Mouse (Mus musculus): Measurements from ENCODE around the gene Fam71e1. TPM values are rescaled to one million over a fixed set of nuclear protein-coding genes. Genes with fewer than 3 reads are reported as not detected.

The Fam71e1 gene
- polyA plus RNA-seq, 1 experiment from 2014 or later = 25.3 TPM

- Histone ChIP-seq H3K4me3 (ENCODE audit: low read depth, low read length) (no peak overlapping the region), H3K4me2 (ENCODE audit: low read depth, low read length, severe bottlenecking) (no peak overlapping the region), H3K27ac (ENCODE audit: low read depth, low read length) (no peak overlapping the region), H3K9ac (ENCODE audit: low read length) (no peak overlapping the region), H3K27me3 (ENCODE audit: control insufficient read depth, insufficient read depth, low read length) (no peaks in the 10 kb centered on the region), H3K9me3 (ENCODE audit: control insufficient read depth, low read length) (no peaks in the 10 kb centered on the region), H3K36me3 (ENCODE audit: control insufficient read depth, insufficient read depth, low read length) (peaks cover 3% of the 10 kb centered on the region; the same call in 1 of the 2 replicates), H3K4me1 (replicated peaks; ENCODE audit: control insufficient read depth, insufficient read depth, low read length) (peaks cover 4% of the 10 kb centered on the region; the same call in 1 of the 2 replicates)
- ATAC-seq (replicated peaks; ENCODE audit: low FRiP score) (no peak), DNase-seq (ENCODE audit: low spot score) (no peak)
- WGBS = 97% methylated on average over 11 of the region's 11 CpGs
Observed at GRCm38 (mm10) chr7:44542555-44542954, 46.2 kb downstream of the Fam71e1 start.

GRCm38 (mm10) chr7:44543071-44543470 lies 46.7 kb downstream of the Fam71e1 start:
- ATAC-seq (replicated peaks; ENCODE audit: low FRiP score) (no peak), DNase-seq (ENCODE audit: low spot score) (peak; percentile 44)
- WGBS = 84% methylated on average over 12 of the region's 12 CpGs
- no peaks in the 10 kb centered on the region for H3K27me3 ChIP-seq (ENCODE audit: control insufficient read depth, insufficient read depth, low read length)
- H3K27ac ChIP-seq (ENCODE audit: low read depth, low read length) = no peak overlapping the region
- no peak overlapping the region for H3K4me2 ChIP-seq (ENCODE audit: low read depth, low read length, severe bottlenecking)
- peaks cover 3% of the 10 kb centered on the region; the same call in 1 of the 2 replicates for H3K36me3 ChIP-seq (ENCODE audit: control insufficient read depth, insufficient read depth, low read length)
- no peak overlapping the region for H3K4me3 ChIP-seq (ENCODE audit: low read depth, low read length)
- H3K9me3 ChIP-seq (ENCODE audit: control insufficient read depth, low read length) = no peaks in the 10 kb centered on the region
- H3K9ac ChIP-seq (ENCODE audit: low read length) = no peak overlapping the region
- peaks cover 9% of the 10 kb centered on the region for H3K4me1 ChIP-seq (replicated peaks; ENCODE audit: control insufficient read depth, insufficient read depth, low read length)

GRCm38 (mm10) chr7:44546274-44546673 lies 49.9 kb downstream of the Fam71e1 start:
- no peaks in the 10 kb centered on the region for H3K9me3 ChIP-seq (ENCODE audit: control insufficient read depth, low read length)
- peaks cover 3% of the 10 kb centered on the region; the same call in 1 of the 2 replicates for H3K36me3 ChIP-seq (ENCODE audit: control insufficient read depth, insufficient read depth, low read length)
- no peaks in the 10 kb centered on the region for H3K27me3 ChIP-seq (ENCODE audit: control insufficient read depth, insufficient read depth, low read length)
- H3K4me1 ChIP-seq (replicated peaks; ENCODE audit: control insufficient read depth, insufficient read depth, low read length) = peaks cover 9% of the 10 kb centered on the region
- no peak for ATAC-seq (replicated peaks; ENCODE audit: low FRiP score)
- WGBS = 98% methylated on average over 3 of the region's 3 CpGs
- H3K9ac ChIP-seq (ENCODE audit: low read length) = no peak overlapping the region
- no peak overlapping the region for H3K27ac ChIP-seq (ENCODE audit: low read depth, low read length)
- H3K4me3 ChIP-seq (ENCODE audit: low read depth, low read length) = no peak overlapping the region
- H3K4me2 ChIP-seq (ENCODE audit: low read depth, low read length, severe bottlenecking) = no peak overlapping the region
- no peak for DNase-seq (ENCODE audit: low spot score)

GRCm38 (mm10) chr7:44547041-44547440 lies 50.7 kb downstream of the Fam71e1 start:
- peak overlapping the region; percentile 70; the same call in 1 of the 2 replicates for H3K4me2 ChIP-seq (ENCODE audit: low read depth, low read length, severe bottlenecking)
- H3K9me3 ChIP-seq (ENCODE audit: control insufficient read depth, low read length) = no peaks in the 10 kb centered on the region
- peaks cover 9% of the 10 kb centered on the region for H3K4me1 ChIP-seq (replicated peaks; ENCODE audit: control insufficient read depth, insufficient read depth, low read length)
- H3K4me3 ChIP-seq (ENCODE audit: low read depth, low read length) = no peak overlapping the region
- ATAC-seq (replicated peaks; ENCODE audit: low FRiP score) (no peak), DNase-seq (ENCODE audit: low spot score) (no peak)
- H3K9ac ChIP-seq (ENCODE audit: low read length) = peak overlapping the region; percentile 73; the same call in 1 of the 2 replicates
- no peak overlapping the region for H3K27ac ChIP-seq (ENCODE audit: low read depth, low read length)
- no peaks in the 10 kb centered on the region for H3K27me3 ChIP-seq (ENCODE audit: control insufficient read depth, insufficient read depth, low read length)
- no peaks in the 10 kb centered on the region; the same call in 1 of the 2 replicates for H3K36me3 ChIP-seq (ENCODE audit: control insufficient read depth, insufficient read depth, low read length)
- 95% methylated on average over 13 of the region's 13 CpGs for WGBS

GRCm38 (mm10) chr7:44547725-44548124 lies 51.3 kb downstream of the Fam71e1 start:
- DNase-seq (ENCODE audit: low spot score) (peak; percentile 50), ATAC-seq (replicated peaks; ENCODE audit: low FRiP score) (no peak)
- Histone ChIP-seq H3K9ac (ENCODE audit: low read length) (peak overlapping the region; percentile 73), H3K4me2 (ENCODE audit: low read depth, low read length, severe bottlenecking) (peak overlapping the region; percentile 70), H3K27me3 (ENCODE audit: control insufficient read depth, insufficient read depth, low read length) (no peaks in the 10 kb centered on the region), H3K9me3 (ENCODE audit: control insufficient read depth, low read length) (no peaks in the 10 kb centered on the region), H3K36me3 (ENCODE audit: control insufficient read depth, insufficient read depth, low read length) (no peaks in the 10 kb centered on the region; the same call in 1 of the 2 replicates), H3K4me3 (ENCODE audit: low read depth, low read length) (peak overlapping the region; percentile 61), H3K27ac (ENCODE audit: low read depth, low read length) (no peak overlapping the region), H3K4me1 (replicated peaks; ENCODE audit: control insufficient read depth, insufficient read depth, low read length) (peaks cover 9% of the 10 kb centered on the region)
- WGBS = 29% methylated on average over 5 of the region's 5 CpGs

- Histone ChIP-seq H3K9ac (ENCODE audit: low read length) (peak within 1 kb of the TSS; percentile 73), H3K27ac (ENCODE audit: low read depth, low read length) (0 out of 2 replicates have a peak within 1 kb of the TSS, but pooled peaks have one; percentile 39), H3K9me3 (ENCODE audit: control insufficient read depth, low read length) (no peaks in the 10 kb centered on the region), H3K4me1 (replicated peaks; ENCODE audit: control insufficient read depth, insufficient read depth, low read length) (peaks cover 9% of the 10 kb centered on the region), H3K4me2 (ENCODE audit: low read depth, low read length, severe bottlenecking) (peak within 1 kb of the TSS; percentile 70), H3K36me3 (ENCODE audit: control insufficient read depth, insufficient read depth, low read length) (no peaks in the 10 kb centered on the region; the same call in 1 of the 2 replicates), H3K4me3 (ENCODE audit: low read depth, low read length) (peak within 1 kb of the TSS; percentile 61), H3K27me3 (ENCODE audit: control insufficient read depth, insufficient read depth, low read length) (no peaks in the 10 kb centered on the region)
- DNase-seq (ENCODE audit: low spot score) (peak; percentile 100), ATAC-seq (replicated peaks; ENCODE audit: low FRiP score) (peak; percentile 91)
- WGBS = under 1% methylated on average over 43 of the region's 43 CpGs
Observed at GRCm38 (mm10) chr7:44548497-44549087, 52.2 kb downstream of the Fam71e1 start, which contains the start of gene Pold1. TSS of gene Pold1 (minus strand) at chr7:44548849.

- ATAC-seq (replicated peaks; ENCODE audit: low FRiP score) (no peak), DNase-seq (ENCODE audit: low spot score) (peak; percentile 50)
- Histone ChIP-seq H3K27ac (ENCODE audit: low read depth, low read length) (no peak overlapping the region), H3K4me1 (replicated peaks; ENCODE audit: control insufficient read depth, insufficient read depth, low read length) (peaks cover 9% of the 10 kb centered on the region), H3K9ac (ENCODE audit: low read length) (no peak overlapping the region), H3K36me3 (ENCODE audit: control insufficient read depth, insufficient read depth, low read length) (no peaks in the 10 kb centered on the region; the same call in 1 of the 2 replicates), H3K9me3 (ENCODE audit: control insufficient read depth, low read length) (no peaks in the 10 kb centered on the region), H3K4me2 (ENCODE audit: low read depth, low read length, severe bottlenecking) (no peak overlapping the region), H3K27me3 (ENCODE audit: control insufficient read depth, insufficient read depth, low read length) (no peaks in the 10 kb centered on the region), H3K4me3 (ENCODE audit: low read depth, low read length) (no peak overlapping the region)
- WGBS = 95% methylated on average over 23 of the region's 23 CpGs
Observed at GRCm38 (mm10) chr7:44549621-44550408, 53.4 kb downstream of the Fam71e1 start.

- Histone ChIP-seq H3K36me3 (ENCODE audit: control insufficient read depth, insufficient read depth, low read length) (no peaks in the 10 kb centered on the region; the same call in 1 of the 2 replicates), H3K27me3 (ENCODE audit: control insufficient read depth, insufficient read depth, low read length) (no peaks in the 10 kb centered on the region), H3K9me3 (ENCODE audit: control insufficient read depth, low read length) (no peaks in the 10 kb centered on the region), H3K27ac (ENCODE audit: low read depth, low read length) (no peak overlapping the region), H3K4me2 (ENCODE audit: low read depth, low read length, severe bottlenecking) (no peak overlapping the region), H3K4me3 (ENCODE audit: low read depth, low read length) (no peak overlapping the region), H3K9ac (ENCODE audit: low read length) (no peak overlapping the region), H3K4me1 (replicated peaks; ENCODE audit: control insufficient read depth, insufficient read depth, low read length) (peaks cover 9% of the 10 kb centered on the region)
- ATAC-seq (replicated peaks; ENCODE audit: low FRiP score) = no peak
- no peak for DNase-seq (ENCODE audit: low spot score)
- WGBS = 93% methylated on average over 12 of the region's 12 CpGs
Observed at GRCm38 (mm10) chr7:44550409-44550678, 54.0 kb downstream of the Fam71e1 start.
